Mouse (Mus musculus) stomach, embryonic 15.5 days (tissue): ENCODE data around the gene Cnot6. TPM values are rescaled to one million over a fixed set of nuclear protein-coding genes. Genes with fewer than 3 reads are reported as not detected.

Experiments
- polyA plus RNA-seq: library from polyadenylated mRNA; unstranded; fragments of >200 nt; fragmentation: Nextera tagmentation; extraction: Ambion mirVana; gene quantifications from 2 replicates; pipeline ENCODE4 v1.2.1, GENCODE M21; 2015

Gene Cnot6
- polyA plus RNA-seq, 1 experiment from 2014 or later: 49.2 TPM

Other genes with a start within 250 kb of the Cnot6 start
- gene Olfr1386, start 247.7 kb downstream of the Cnot6 start, polyA plus RNA-seq: not detected in 2 replicates
- gene Olfr1385, start 223.7 kb downstream of the Cnot6 start, polyA plus RNA-seq: 0.04 TPM in 1 of 2 replicates, not detected in the other
- gene Olfr1384, start 206.0 kb downstream of the Cnot6 start, polyA plus RNA-seq: not detected in 2 replicates
- not detected in 2 replicates for gene Olfr1383, start 193.1 kb downstream of the Cnot6 start, polyA plus RNA-seq
- not detected in 2 replicates for gene Olfr1382, start 184.5 kb downstream of the Cnot6 start, polyA plus RNA-seq
- not detected in 2 replicates for gene Olfr1381, start 169.3 kb downstream of the Cnot6 start, polyA plus RNA-seq
- not detected in 2 replicates for gene Olfr1380, start 155.8 kb downstream of the Cnot6 start, polyA plus RNA-seq
- gene Flt4, start 103.5 kb downstream of the Cnot6 start, polyA plus RNA-seq: 4.9 and 5.7 TPM in 2 replicates
- not detected in 2 replicates for gene Scgb3a1, start 49.1 kb downstream of the Cnot6 start, polyA plus RNA-seq
- gene Gfpt2, start 81.5 kb upstream of the Cnot6 start, polyA plus RNA-seq: 8.1 and 8.7 TPM in 2 replicates
- gene Mapk9, start 134.0 kb upstream of the Cnot6 start, polyA plus RNA-seq: 31.3 and 34.8 TPM in 2 replicates
- gene Rasgef1c, start 189.1 kb upstream of the Cnot6 start, polyA plus RNA-seq: 0.49 and 0.84 TPM in 2 replicates